Mouse (Mus musculus): ENCODE data around the gene Casd1. TPM values are rescaled to one million over a fixed set of nuclear protein-coding genes. Genes with fewer than 3 reads are reported as not detected.

Casd1 gene
- polyA plus RNA-seq, 1 experiment from 2014 or later: 38.1 TPM

DNA sequence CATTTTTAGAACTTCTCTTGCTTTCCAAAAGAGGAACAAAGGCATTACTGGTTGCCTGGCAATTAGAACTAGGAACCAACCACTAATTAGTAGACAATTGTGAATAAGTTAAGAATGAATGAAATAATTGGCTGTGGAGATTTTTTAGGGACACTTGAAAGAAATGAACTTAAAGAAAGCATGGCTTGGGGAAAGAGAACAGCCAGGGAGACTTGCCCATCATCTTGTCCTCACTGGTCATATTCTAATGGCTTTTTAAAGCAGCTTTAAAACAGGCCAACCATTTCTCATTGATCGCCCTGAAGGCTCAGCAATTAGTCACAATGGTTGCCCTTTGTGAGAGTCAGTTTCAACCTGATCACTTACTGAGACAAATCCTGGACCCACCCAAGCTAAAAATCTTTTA is 76.7 kb downstream of the Casd1 start:
- ATAC-seq (ENCODE audit: low FRiP score): no peak
- Histone ChIP-seq H3K4me3 (no peak overlapping the region), H3K27ac (no peak overlapping the region), H3K9ac (no peak overlapping the region), H3K4me1 (replicated peaks) (peaks cover 10% of the 10 kb centered on the region), H3K27me3 (no peaks in the 10 kb centered on the region), H3K36me3 (peaks cover 1% of the 10 kb centered on the region; the same call in 1 of the 2 replicates), H3K4me2 (no peak overlapping the region), H3K9me3 (no peaks in the 10 kb centered on the region)
- 18% methylated on average over 1 of the region's 1 CpGs for WGBS

DNA sequence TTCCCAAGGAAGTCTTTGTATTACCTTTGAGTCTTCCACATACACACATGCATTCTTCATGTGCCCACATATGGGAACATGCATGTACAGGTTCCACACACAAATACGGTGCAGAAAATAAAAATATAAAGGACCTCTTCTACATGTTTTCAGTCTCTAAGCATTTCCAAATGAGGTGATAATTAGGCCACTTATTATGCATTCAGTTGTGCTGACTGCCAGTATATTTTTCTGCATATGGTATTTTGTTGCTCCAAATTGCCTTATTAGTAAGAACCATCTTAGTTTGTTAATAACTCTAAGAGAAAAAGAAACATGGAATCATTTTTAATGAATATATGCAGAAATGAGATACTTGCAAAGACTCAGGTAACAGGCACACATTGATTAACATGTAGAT is 79.3 kb downstream of the Casd1 start:
- peaks cover 10% of the 10 kb centered on the region for H3K4me1 ChIP-seq (replicated peaks)
- H3K36me3 ChIP-seq: peaks cover 6% of the 10 kb centered on the region; the same call in 1 of the 2 replicates
- WGBS: 84% methylated on average over 1 of the region's 1 CpGs
- no peaks in the 10 kb centered on the region for H3K9me3 ChIP-seq
- no peak overlapping the region for H3K27ac ChIP-seq
- no peak for ATAC-seq (ENCODE audit: low FRiP score)
- no peak overlapping the region for H3K9ac ChIP-seq
- H3K27me3 ChIP-seq: no peaks in the 10 kb centered on the region
- H3K4me2 ChIP-seq: no peak overlapping the region
- H3K4me3 ChIP-seq: no peak overlapping the region

- no peaks in the 10 kb centered on the region for H3K27me3 ChIP-seq
- 89% methylated on average over 4 of the region's 4 CpGs for WGBS
- no peak for ATAC-seq (ENCODE audit: low FRiP score)
Observed at GRCm38 (mm10) chr6:4680576-4680975, 79.9 kb downstream of the Casd1 start.

GRCm38 (mm10) chr6:4684706-4685340 is 84.2 kb downstream of the Casd1 start:
- Histone ChIP-seq H3K4me2 (no peak overlapping the region), H3K9me3 (no peaks in the 10 kb centered on the region), H3K27me3 (no peaks in the 10 kb centered on the region), H3K36me3 (peaks cover 8% of the 10 kb centered on the region; the same call in 1 of the 2 replicates), H3K9ac (no peak overlapping the region), H3K4me3 (no peak overlapping the region), H3K27ac (no peak overlapping the region), H3K4me1 (replicated peaks) (0 out of 2 replicates have a peak, but pooled peaks cover 3% of the 10 kb centered on the region)
- WGBS: 68% methylated on average over 10 of the region's 10 CpGs
- no peak for ATAC-seq (ENCODE audit: low FRiP score)

More at GRCm38 (mm10) chr6:4680576-4680975, 79.9 kb downstream of the Casd1 start:
- Histone ChIP-seq H3K27ac (no peak overlapping the region), H3K36me3 (peaks cover 8% of the 10 kb centered on the region; the same call in 1 of the 2 replicates), H3K4me2 (no peak overlapping the region), H3K4me3 (no peak overlapping the region), H3K9ac (no peak overlapping the region), H3K9me3 (no peaks in the 10 kb centered on the region), H3K4me1 (replicated peaks) (peaks cover 10% of the 10 kb centered on the region)

- H3K4me2 ChIP-seq: no peak overlapping the region
- WGBS: 58% methylated on average over 4 of the region's 4 CpGs
- no peaks in the 10 kb centered on the region for H3K36me3 ChIP-seq
- no peak overlapping the region for H3K27ac ChIP-seq
- no peak overlapping the region for H3K9ac ChIP-seq
- H3K27me3 ChIP-seq: no peaks in the 10 kb centered on the region
- no peaks in the 10 kb centered on the region for H3K4me1 ChIP-seq (replicated peaks)
- no peak for ATAC-seq (ENCODE audit: low FRiP score)
- H3K4me3 ChIP-seq: no peak overlapping the region
- no peaks in the 10 kb centered on the region for H3K9me3 ChIP-seq
Observed at GRCm38 (mm10) chr6:4690438-4690837, 89.8 kb downstream of the Casd1 start.

Other genes starting within 250 kb of the Casd1 start
- gene Col1a2, start 96.0 kb upstream of the Casd1 start, polyA plus RNA-seq (2015; fragmentation: Nextera tagmentation; extraction: Ambion mirVana): 142 and 188 TPM in 2 replicates
- 64.4 and 64.6 TPM in 2 replicates for gene Sgce, start 146.4 kb downstream of the Casd1 start, polyA plus RNA-seq (2015; fragmentation: Nextera tagmentation; extraction: Ambion mirVana)
- gene Peg10, start 146.5 kb downstream of the Casd1 start, polyA plus RNA-seq (2015; fragmentation: Nextera tagmentation; extraction: Ambion mirVana): 7.3 and 9.0 TPM in 2 replicates